Mouse (Mus musculus) lung, postnatal 25 days (tissue): ENCODE results near the gene Bspry.

Source experiments
- DNase-seq: peaks from one replicate; pipeline ENCODE4 v3.0.0; 2022; ENCODE audit warnings: low spot score

The Bspry gene

DNA sequence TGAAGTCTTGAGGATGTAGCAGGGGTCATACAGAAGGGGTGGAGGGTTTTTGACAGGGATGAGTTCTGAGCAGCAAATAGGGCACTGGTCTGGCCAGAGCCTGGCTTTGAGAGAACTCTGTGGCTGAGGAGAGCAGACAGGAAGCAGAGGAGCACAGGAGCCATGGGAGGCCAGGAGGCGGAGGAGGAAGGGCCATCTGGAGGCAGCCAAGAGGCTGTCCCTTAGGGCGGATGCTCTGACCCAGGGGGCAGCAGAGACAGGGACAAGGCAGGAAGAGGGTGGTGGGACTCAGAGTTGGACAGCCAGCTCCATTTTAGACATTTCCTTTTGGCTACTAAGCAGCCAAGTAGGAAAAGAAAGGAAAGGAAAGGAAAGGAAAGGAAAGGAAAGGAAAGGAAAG is 36.2 kb downstream of the Bspry start:
- DNase-seq: peak; percentile 66

GRCm38 (mm10) chr4:62516579-62516978 is 36.7 kb downstream of the Bspry start:
- no peak for DNase-seq

DNA sequence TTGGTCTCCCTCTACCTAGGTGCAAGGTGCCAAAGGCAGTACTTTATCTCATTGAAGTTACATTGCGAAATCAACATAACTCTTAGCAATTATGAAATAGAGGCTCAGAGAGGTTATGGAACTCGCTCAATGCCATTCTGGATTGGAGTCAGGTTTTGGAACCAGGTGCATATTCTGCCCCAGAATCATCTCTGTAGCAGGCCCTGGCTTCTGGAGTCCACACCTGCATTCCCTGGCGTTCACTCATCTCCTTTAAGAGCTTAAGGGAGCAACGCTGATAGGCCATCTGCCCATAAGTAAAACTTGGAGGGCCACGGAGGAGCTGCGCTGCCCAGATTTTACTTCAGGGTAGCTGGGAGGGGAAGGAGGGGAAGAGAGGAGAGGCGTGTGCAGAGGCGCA is 37.2 kb downstream of the Bspry start:
- DNase-seq: peak; percentile 77

- DNase-seq: no peak
Measured at GRCm38 (mm10) chr4:62517538-62518415, 37.9 kb downstream of the Bspry start.

DNA sequence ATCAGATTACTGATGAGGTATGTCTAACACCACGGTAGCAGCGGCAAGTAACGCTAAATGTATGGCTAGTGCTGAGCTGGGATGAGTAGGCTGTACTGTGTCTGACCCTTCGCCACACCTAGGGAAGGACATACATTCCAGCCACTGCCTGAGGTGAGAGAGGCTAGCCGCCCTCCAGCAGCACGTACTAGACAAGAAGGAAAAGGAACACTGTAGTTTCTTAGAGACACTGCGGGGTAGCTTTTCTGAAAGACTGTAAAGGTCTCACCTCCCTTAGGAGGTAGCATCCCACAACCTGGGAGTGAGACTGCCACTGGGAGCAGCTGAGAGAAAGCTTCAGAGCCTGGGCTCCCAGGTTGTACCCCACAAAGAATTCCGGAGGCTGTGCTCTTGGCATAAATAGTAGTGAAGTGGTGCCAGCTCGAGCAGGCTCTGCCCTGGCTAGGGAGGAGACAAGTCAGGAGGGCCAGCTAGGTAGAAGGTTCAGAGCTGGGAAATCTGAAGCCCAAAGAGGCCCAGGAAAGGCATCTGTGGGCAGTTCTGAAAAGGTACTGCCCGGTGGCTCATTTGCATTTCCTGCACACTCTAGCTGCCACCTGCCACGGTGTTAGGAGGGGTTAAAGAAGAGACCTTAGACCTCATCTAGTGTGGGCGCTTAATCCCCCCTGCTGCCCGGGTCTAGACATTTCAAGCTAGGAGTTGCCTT is 38.7 kb downstream of the Bspry start:
- DNase-seq: peak; percentile 64

GRCm38 (mm10) chr4:62519122-62519848 is 39.4 kb downstream of the Bspry start:
- no peak for DNase-seq

- peak; percentile 88 for DNase-seq
Measured at GRCm38 (mm10) chr4:62519849-62520233, 40.0 kb downstream of the Bspry start, which contains the start of gene Alad. Alad (minus strand) TSS chr4:62519918.

GRCm38 (mm10) chr4:62520892-62521400 is 41.1 kb downstream of the Bspry start:
- no peak for DNase-seq

DNA sequence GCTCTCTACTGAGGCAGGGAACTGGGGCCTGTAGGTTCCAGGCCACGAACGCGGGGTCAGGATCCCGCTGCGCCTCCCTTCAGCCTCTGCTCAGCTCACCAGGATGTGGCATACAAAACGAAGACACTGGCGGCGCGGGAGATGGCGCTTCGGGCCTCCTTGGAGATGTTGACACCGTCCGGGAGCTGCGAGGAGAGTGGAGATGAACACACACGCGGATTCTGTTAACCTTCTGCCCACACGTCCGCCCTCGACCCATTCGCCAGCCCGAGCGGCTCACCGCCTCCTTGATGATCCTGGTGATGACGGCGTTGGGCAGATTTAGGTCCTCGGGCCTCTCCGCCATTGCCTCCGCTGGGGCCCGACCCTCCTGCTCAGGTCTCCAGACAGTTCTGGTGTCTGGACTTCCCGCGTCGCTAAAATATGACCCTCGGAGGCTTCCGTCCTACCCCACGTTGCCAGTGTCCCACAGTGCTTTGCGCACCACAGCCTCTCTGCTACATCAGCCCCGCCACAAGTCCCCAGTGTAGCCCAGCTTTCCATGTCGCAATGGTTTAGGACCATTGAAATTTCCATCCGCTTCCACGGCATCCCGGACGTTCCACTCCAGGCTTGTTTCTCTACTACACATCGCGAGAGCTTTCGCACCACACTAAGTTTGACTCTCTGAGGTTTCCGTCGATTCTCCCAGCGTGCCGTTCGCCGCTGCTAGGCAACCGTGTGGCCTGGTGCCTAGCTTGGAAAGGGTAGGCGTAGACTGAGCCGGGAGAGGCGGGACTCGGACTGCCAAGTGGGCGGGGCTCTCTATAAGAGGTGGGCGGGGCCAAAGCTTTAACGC is 45.0 kb downstream of the Bspry start, which contains the start of the genes Pole3 and 4933430I17Rik:
Gene Pole3, minus strand, starts transcription at position 418 of the 838 bp plus-strand sequence.
Gene 4933430I17Rik, plus strand, starts transcription at position 719 of the 838 bp plus-strand sequence.
- DNase-seq: peak; percentile 97

- no peak for DNase-seq
Measured at GRCm38 (mm10) chr4:62525489-62525811, 45.6 kb downstream of the Bspry start.

DNA sequence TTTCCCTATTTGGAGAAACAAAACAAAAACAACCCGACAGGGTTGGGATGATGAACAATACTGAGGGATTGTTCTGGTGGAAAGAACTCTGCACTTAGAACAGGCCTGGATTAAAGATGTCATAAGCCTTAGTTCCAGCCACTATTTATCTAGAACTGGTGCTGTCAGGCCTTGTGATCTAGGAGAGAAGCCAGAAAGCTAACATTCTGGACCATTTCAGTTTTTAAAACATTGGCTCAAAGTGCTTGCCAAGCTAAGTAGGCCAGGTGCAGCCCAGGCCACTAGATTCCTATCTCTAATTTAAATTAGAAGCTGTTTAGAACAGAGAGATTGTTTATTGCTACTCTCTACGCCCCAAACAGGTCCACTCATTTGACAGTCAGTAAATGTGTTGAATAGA is 46.4 kb downstream of the Bspry start:
- no peak for DNase-seq

- DNase-seq: no peak
Measured at GRCm38 (mm10) chr4:62527655-62528054, 47.8 kb downstream of the Bspry start.

GRCm38 (mm10) chr4:62533729-62534128 is 53.9 kb downstream of the Bspry start:
- no peak for DNase-seq

GRCm38 (mm10) chr4:62541802-62542201 is 61.9 kb downstream of the Bspry start:
- DNase-seq: no peak

GRCm38 (mm10) chr4:62543782-62544181 is 63.9 kb downstream of the Bspry start:
- DNase-seq: no peak

- no peak for DNase-seq
Measured at GRCm38 (mm10) chr4:62544801-62545200, 64.9 kb downstream of the Bspry start.
